ENCODE assay signal across 8 mouse cellular contexts in genomic region chr8:60983688-60984079, GRCm38 (mm10). TPM values are rescaled to one million over a fixed set of nuclear protein-coding genes. Genes with fewer than 3 reads are reported as not detected.
DNase-seq lines count a peak whose midpoint lies in the region; ATAC-seq and TF ChIP-seq lines count a peak whose summit lies in the region.

No protein-coding gene starts in this region.

- TF ChIP-seq CTCF in cerebellum, adult 2 months (IDR thresholded peaks at IDR 0.05; ENCODE audit: borderline replicate concordance, insufficient read depth, low read depth, low read length): peak; percentile 64
- peak; percentile 62 for TF ChIP-seq CTCF in lung, embryonic 14.5 days (IDR thresholded peaks at IDR 0.05; ENCODE audit: low read depth)

- H3K4me1 ChIP-seq in cerebellum, adult 2 months (ENCODE audit: control insufficient read depth, insufficient read depth, low read length): peaks cover 5% of the 10 kb centered on the region; the same call in 1 of the 2 replicates
- no peaks in the 10 kb centered on the region; the same call in 1 of the 2 replicates for H3K4me1 ChIP-seq in lung, embryonic 14.5 days (ENCODE audit: insufficient read depth)

- H3K27me3 ChIP-seq in cerebellum, adult 2 months (ENCODE audit: control insufficient read depth, insufficient read depth, low read length): no peaks in the 10 kb centered on the region
- H3K27me3 ChIP-seq in lung, embryonic 14.5 days (ENCODE audit: insufficient read depth, low read length): peaks cover 7% of the 10 kb centered on the region; the same call in 1 of the 2 replicates

- no peak for TF ChIP-seq POLR2A in cerebellum, adult 2 months (IDR thresholded peaks at IDR 0.05; ENCODE audit: borderline replicate concordance, insufficient read depth, low read length)

- no peaks in the 10 kb centered on the region for H3K9me3 ChIP-seq in lung, embryonic 14.5 days (ENCODE audit: low read depth, low read length)

- under 1% methylated on average over 9 of the region's 9 CpGs for WGBS in cerebellum, adult 2 months
- WGBS in lung, embryonic 14.5 days: 9% methylated on average over 9 of the region's 9 CpGs

- H3K4me3 ChIP-seq in cerebellum, adult 2 months (replicated peaks; ENCODE audit: insufficient read depth, low read depth, low read length): peak overlapping the region; percentile 69
- peak overlapping the region; percentile 80 for H3K4me3 ChIP-seq in lung, embryonic 14.5 days (ENCODE audit: low read depth, low read length)

- no peaks in the 10 kb centered on the region for H3K36me3 ChIP-seq in lung, embryonic 14.5 days (ENCODE audit: insufficient read depth)

- H3K9ac ChIP-seq in lung, embryonic 14.5 days: peak overlapping the region; percentile 55

- H3K4me2 ChIP-seq in lung, embryonic 14.5 days: peak overlapping the region; percentile 88

- H3K27ac ChIP-seq in cerebellum, adult 2 months (ENCODE audit: insufficient read depth, low read length): peak overlapping the region; percentile 36; the same call in 1 of the 2 replicates
- peak overlapping the region; percentile 90 for H3K27ac ChIP-seq in lung, embryonic 14.5 days (ENCODE audit: low read depth)

- ATAC-seq in lung, embryonic 14.5 days (ENCODE audit: insufficient read depth): peak; percentile 62
- peak; percentile 20; the same call in 1 of the 2 replicates for ATAC-seq in neutrophil, adult 5-6 weeks (ENCODE audit: extremely low read depth, insufficient number of reproducible peaks, low FRiP score, poor library complexity, severe bottlenecking)

- peak; percentile 76 for DNase-seq in MN1 (ENCODE audit: low spot score)
- DNase-seq in cerebellum, adult 2 months: peak; percentile 73 to 80
- DNase-seq in forelimb bud, embryonic 11.5 days (ENCODE audit: low read depth, low spot score): peak; percentile 17
- peak; percentile 65 for DNase-seq in heart, postnatal 4 days
- peak; percentile 50 for DNase-seq in layer of hippocampus, adult 9-10 months (ENCODE audit: low spot score)
- peak; percentile 72 for DNase-seq in lung, embryonic 14.5 days
- peak; percentile 28 to 43 for DNase-seq in thymus, postnatal 10 days (ENCODE audit: low spot score in 2 of 2)

RNA-seq across cellular contexts. Expression of gene Clcn3, which starts 0.6 kb away (rescaled TPM):
- 81.0 and 82.3 TPM in 2 replicates for polyA plus RNA-seq in cerebellum, adult 2 months (2012; rRNA removed)
- 10 to 100 TPM; 32.0 to 33.6 TPM for total RNA-seq in heart, postnatal 4 days (2021)
- 17.3 and 17.9 TPM in 2 replicates for polyA plus RNA-seq in lung, embryonic 14.5 days (2014; fragmentation: Nextera tagmentation; extraction: Ambion mirVana)
- total RNA-seq in neutrophil, adult 5-6 weeks (2017): 48.3 and 58.0 TPM in 2 replicates

RNA-seq across cellular contexts. Expression of gene Nek1, which starts 9.3 kb away (rescaled TPM):
- polyA plus RNA-seq in cerebellum, adult 2 months (2012; rRNA removed): 22.5 and 23.6 TPM in 2 replicates
- 1 to 10 TPM; 6.2 to 6.9 TPM for total RNA-seq in heart, postnatal 4 days (2021)
- 19.9 and 20.7 TPM in 2 replicates for polyA plus RNA-seq in lung, embryonic 14.5 days (2014; fragmentation: Nextera tagmentation; extraction: Ambion mirVana)
- total RNA-seq in neutrophil, adult 5-6 weeks (2017): 8.6 and 12.1 TPM in 2 replicates

Comparison
In these comparisons a context has a peak if more than half of its experiments do, and no peak if none do; other contexts are left out.
1. Peak in every context shown above with its lines: DNase-seq, ATAC-seq, H3K4me3 ChIP-seq and H3K27ac ChIP-seq.
2. DNase-seq: peak in every context shown above with its lines; median percentile 76 in cerebellum, adult 2 months; 76 in MN1; 72 in lung, embryonic 14.5 days; 65 in heart, postnatal 4 days; 50 in layer of hippocampus, adult 9-10 months; 36 in thymus, postnatal 10 days; 17 in forelimb bud, embryonic 11.5 days.